8 mouse cellular contexts compared by ENCODE assay signal in the genomic region with DNA sequence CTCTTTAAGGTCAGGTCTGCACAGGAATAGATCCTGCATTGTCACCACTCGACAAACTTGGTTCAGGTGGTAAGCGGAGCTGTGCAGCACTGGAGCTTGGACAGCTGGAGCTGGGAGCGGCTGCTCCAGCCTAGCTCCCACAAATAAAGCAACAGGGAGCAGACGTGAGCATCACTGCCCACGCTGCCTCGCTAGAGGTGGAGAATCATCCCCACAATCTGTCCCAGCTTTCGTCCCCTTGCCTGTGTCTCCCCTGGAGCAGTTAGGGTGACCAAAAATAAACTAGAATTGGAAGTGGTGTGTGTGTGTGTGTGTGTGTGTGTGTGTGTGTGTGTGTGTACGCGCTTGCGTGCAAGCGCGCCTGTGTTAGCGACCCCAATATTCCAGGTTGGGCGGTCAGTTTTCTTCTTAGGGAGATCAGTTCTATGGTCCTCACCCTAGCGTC. TPM values are rescaled to one million over a fixed set of nuclear protein-coding genes. Genes with fewer than 3 reads are reported as not detected.
DNase-seq lines count a peak whose midpoint lies in the region; ATAC-seq and TF ChIP-seq lines count a peak whose summit lies in the region.

No protein-coding gene starts in this region.

- peak overlapping the region; percentile 91 for H3K4me3 ChIP-seq in layer of hippocampus, adult 2 months
- peak overlapping the region; percentile 70 for H3K4me3 ChIP-seq in stomach, embryonic 14.5 days (ENCODE audit: low read depth, low read length)

- no peaks in the 10 kb centered on the region for H3K4me1 ChIP-seq in stomach, embryonic 14.5 days (ENCODE audit: control insufficient read depth, insufficient read depth, low read length)

- H3K9me3 ChIP-seq in stomach, embryonic 14.5 days (ENCODE audit: control insufficient read depth, low read depth, low read length) = no peaks in the 10 kb centered on the region

- peak overlapping the region; percentile 97 for H3K27ac ChIP-seq in layer of hippocampus, adult 2 months
- H3K27ac ChIP-seq in stomach, embryonic 14.5 days (ENCODE audit: low read length) = no peak overlapping the region

- DNase-seq in heart, adult 11 months = peak; percentile 84
- DNase-seq in heart, adult 8-10 months (ENCODE audit: low spot score) = no peak
- DNase-seq in cerebellum, adult 18-20 months = peak; percentile 43 to 58
- DNase-seq in forelimb bud, embryonic 11.5 days (ENCODE audit: low read depth, low spot score) = peak; percentile 28
- DNase-seq in layer of hippocampus, adult 2 months (ENCODE audit: low spot score in 2 of 2) = peak; percentile 51 to 60
- no peak for DNase-seq in spleen, postnatal 14 days (ENCODE audit: low spot score in 2 of 2)

- H3K4me2 ChIP-seq in stomach, embryonic 14.5 days (replicated peaks; ENCODE audit: low read depth, low read length) = peak overlapping the region; percentile 82

- TF ChIP-seq CTCF in layer of hippocampus, adult 2 months (conservative IDR thresholded peaks at IDR 0.05) = no peak

- ATAC-seq in megakaryocyte progenitor cell, adult 5-6 weeks (replicated peaks; ENCODE audit: poor library complexity) = peak; percentile 9; the same call in 1 of the 2 replicates
- peak; percentile 34; the same call in 1 of the 2 replicates for ATAC-seq in stomach, embryonic 14.5 days (ENCODE audit: insufficient number of reproducible peaks, insufficient read depth, low FRiP score, low read depth)

- H3K9ac ChIP-seq in stomach, embryonic 14.5 days (replicated peaks; ENCODE audit: low read depth, low read length) = peak overlapping the region; percentile 52; the same call in 1 of the 2 replicates

- H3K36me3 ChIP-seq in stomach, embryonic 14.5 days (ENCODE audit: control insufficient read depth, insufficient read depth, low read length) = no peaks in the 10 kb centered on the region

- WGBS in stomach, embryonic 14.5 days = 8% methylated on average over 15 of the region's 15 CpGs

- no peaks in the 10 kb centered on the region for H3K27me3 ChIP-seq in stomach, embryonic 14.5 days (ENCODE audit: control insufficient read depth, insufficient read depth, low read length)

RNA-seq across cellular contexts. Expression of gene Gucy1a2, which starts 1.0 kb away (rescaled TPM):
- 10 to 100 TPM in 1 of 4 experiments, 1 to 10 TPM in 3; 7.9 to 10.4 (median 9.1) TPM for total RNA-seq in heart, adult 8-10 months (2022)
- total RNA-seq in layer of hippocampus, adult 2 months (2021) = 10 to 100 TPM; 62.7 to 66.9 TPM
- not detected in 2 replicates for total RNA-seq in megakaryocyte progenitor cell, adult 5-6 weeks (2015)
- total RNA-seq in megakaryocyte progenitor cell, adult 5-6 weeks (2017) = not detected in 2 replicates
- polyA plus RNA-seq in stomach, embryonic 14.5 days (2014; fragmentation: Nextera tagmentation; extraction: Ambion mirVana) = 3.9 and 5.2 TPM in 2 replicates

Comparison
In these comparisons a context has a peak if more than half of its experiments do, and no peak if none do; other contexts are left out.
1. DNase-seq: peak in heart, adult 11 months (single experiment), cerebellum, adult 18-20 months (2 of 2), forelimb bud, embryonic 11.5 days (single experiment) and layer of hippocampus, adult 2 months (2 of 2); none in heart, adult 8-10 months (single experiment) and spleen, postnatal 14 days (0 of 2).
2. RNA of gene Gucy1a2, which starts 1.0 kb away (total RNA-seq): 62.7 to 66.9 TPM in layer of hippocampus, adult 2 months and 7.9 to 10.4 TPM in heart, adult 8-10 months; not detected in megakaryocyte progenitor cell, adult 5-6 weeks; every median in the first group is over 4 times any median in the second.